ENCODE assay signal across 7 mouse cellular contexts in the genomic region with DNA sequence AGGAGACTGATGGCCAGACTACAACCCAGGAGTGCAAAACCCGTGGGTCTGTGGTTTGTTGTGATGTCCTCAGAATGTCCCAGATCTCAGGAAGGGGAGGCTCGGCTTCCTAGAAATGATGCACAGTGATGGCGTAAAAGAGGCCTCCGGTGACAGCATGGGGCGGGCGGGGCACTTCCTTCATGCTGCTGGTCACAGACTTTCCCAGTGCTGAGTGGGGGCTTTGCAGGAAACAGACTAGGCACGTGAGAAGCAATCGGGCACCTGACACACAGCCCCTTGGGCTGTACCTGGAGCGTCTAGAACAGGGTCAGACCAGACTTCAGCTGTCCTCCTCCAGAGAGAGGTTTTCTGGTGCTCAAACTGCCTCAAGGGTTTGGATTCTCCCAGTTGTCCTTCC. TPM values are rescaled to one million over a fixed set of nuclear protein-coding genes. Genes with fewer than 3 reads are reported as not detected.
DNase-seq lines count a peak whose midpoint lies in the region; ATAC-seq lines count a peak whose summit lies in the region.

No protein-coding gene starts in this region.

- ATAC-seq in CD4-positive, CD25-positive, alpha-beta regulatory T cell, adult 4 months, result peak; percentile 92
- ATAC-seq in heart, embryonic 12.5 days (ENCODE audit: insufficient number of reproducible peaks, low FRiP score), result peak; percentile 73
- no peak for ATAC-seq in midbrain, embryonic 15.5 days (replicated peaks)

- H3K9me3 ChIP-seq in heart, embryonic 12.5 days (replicated peaks), result no peaks in the 10 kb centered on the region
- no peaks in the 10 kb centered on the region for H3K9me3 ChIP-seq in midbrain, embryonic 15.5 days

- H3K36me3 ChIP-seq in heart, embryonic 12.5 days, result peaks cover 5% of the 10 kb centered on the region
- peaks cover 2% of the 10 kb centered on the region; the same call in 1 of the 2 replicates for H3K36me3 ChIP-seq in midbrain, embryonic 15.5 days (replicated peaks)

- DNase-seq in B cell, adult 2 months, result peak; percentile 41 to 53
- DNase-seq in lung, postnatal 10 days, result peak; percentile 56
- DNase-seq in embryo, embryonic 10.5 days (ENCODE audit: low spot score), result no peak
- no peak for DNase-seq in testis, postnatal 10 days (ENCODE audit: low spot score)

- H3K27ac ChIP-seq in heart, embryonic 12.5 days (ENCODE audit: poor library complexity, severe bottlenecking), result 0 out of 2 replicates have a peak overlapping the region, but pooled peaks have one; percentile 22
- H3K27ac ChIP-seq in midbrain, embryonic 15.5 days, result no peak overlapping the region

- H3K4me1 ChIP-seq in heart, embryonic 12.5 days (replicated peaks), result peaks cover 33% of the 10 kb centered on the region
- H3K4me1 ChIP-seq in midbrain, embryonic 15.5 days, result peaks cover 6% of the 10 kb centered on the region; the same call in 1 of the 2 replicates

- WGBS in heart, embryonic 12.5 days, result 48% methylated on average over 9 of the region's 9 CpGs
- WGBS in midbrain, embryonic 15.5 days, result 54% methylated on average over 9 of the region's 9 CpGs

- H3K27me3 ChIP-seq in heart, embryonic 12.5 days (replicated peaks), result no peaks in the 10 kb centered on the region
- no peaks in the 10 kb centered on the region for H3K27me3 ChIP-seq in midbrain, embryonic 15.5 days (replicated peaks)

- no peak overlapping the region for H3K4me3 ChIP-seq in heart, embryonic 12.5 days
- no peak overlapping the region for H3K4me3 ChIP-seq in midbrain, embryonic 15.5 days

- H3K4me2 ChIP-seq in heart, embryonic 12.5 days, result no peak overlapping the region
- no peak overlapping the region for H3K4me2 ChIP-seq in midbrain, embryonic 15.5 days

- H3K9ac ChIP-seq in heart, embryonic 12.5 days, result no peak overlapping the region
- H3K9ac ChIP-seq in midbrain, embryonic 15.5 days, result no peak overlapping the region

RNA-seq across cellular contexts. Expression of gene Pcbp1, which starts 44.7 kb away (rescaled TPM):
- 10 to 100 TPM; 18.5 to 35.3 TPM for polyA plus RNA-seq in CD4-positive, CD25-positive, alpha-beta regulatory T cell, adult 4 months (2017; shearing (Covaris generic))
- 415 and 416 TPM in 2 replicates for polyA plus RNA-seq in heart, embryonic 12.5 days (2016; fragmentation: Nextera tagmentation; extraction: Ambion mirVana)
- 339 and 344 TPM in 2 replicates for polyA plus RNA-seq in midbrain, embryonic 15.5 days (2015; fragmentation: Nextera tagmentation; extraction: Ambion mirVana)

RNA-seq across cellular contexts. Expression of gene Asprv1, which starts 57.1 kb away (rescaled TPM):
- polyA plus RNA-seq in CD4-positive, CD25-positive, alpha-beta regulatory T cell, adult 4 months (2017; shearing (Covaris generic)), result under 1 TPM in 1 of 2 experiments, not detected in 1; 0.20 TPM
- 0.10 and 0.12 TPM in 2 replicates for polyA plus RNA-seq in heart, embryonic 12.5 days (2016; fragmentation: Nextera tagmentation; extraction: Ambion mirVana)
- 0.47 and 1.7 TPM in 2 replicates for polyA plus RNA-seq in midbrain, embryonic 15.5 days (2015; fragmentation: Nextera tagmentation; extraction: Ambion mirVana)

Comparison
In these comparisons a context has a peak if more than half of its experiments do, and no peak if none do; other contexts are left out.
1. DNase-seq: peak in B cell, adult 2 months (2 of 2) and lung, postnatal 10 days (single experiment); none in embryo, embryonic 10.5 days (single experiment) and testis, postnatal 10 days (single experiment).